Mouse (Mus musculus): Measurements from ENCODE around the gene Rps6kb2. TPM values are rescaled to one million over a fixed set of nuclear protein-coding genes. Genes with fewer than 3 reads are reported as not detected.

The Rps6kb2 gene
- polyA plus RNA-seq (2015; fragmentation: Nextera tagmentation; extraction: Ambion mirVana) = 22.1 and 23.0 TPM in 2 replicates

- ATAC-seq (peak; percentile 88), DNase-seq (peak; percentile 96)
- TF ChIP-seq CTCF (IDR thresholded peaks at IDR 0.05; ENCODE audit: low read depth) (no peak), EP300 (IDR thresholded peaks at IDR 0.05; ENCODE audit: low read depth) (peak; percentile 75)
- Histone ChIP-seq H3K36me3 (replicated peaks; ENCODE audit: insufficient read depth, low read length) (peaks cover 15% of the 10 kb centered on the region), H3K27ac (ENCODE audit: low read depth) (peak within 1 kb of the TSS; percentile 79), H3K4me2 (ENCODE audit: low read depth, low read length) (peak within 1 kb of the TSS; percentile 90), H3K9me3 (ENCODE audit: low read length) (no peaks in the 10 kb centered on the region), H3K4me1 (ENCODE audit: insufficient read depth) (peaks cover 24% of the 10 kb centered on the region), H3K27me3 (ENCODE audit: insufficient read depth, low read length) (no peaks in the 10 kb centered on the region), H3K4me3 (ENCODE audit: low read depth, low read length) (peak within 1 kb of the TSS; percentile 85), H3K9ac (replicated peaks) (peak within 1 kb of the TSS; percentile 88)
- WGBS (ENCODE audit: insufficient replicate concordance) = 6% methylated on average over 42 of the region's 42 CpGs
Measured at GRCm38 (mm10) chr19:4162646-4163542, at the start of gene Rps6kb2. Gene Rps6kb2, minus strand, starts transcription at chr19:4163354.

- H3K4me1 ChIP-seq (ENCODE audit: insufficient read depth) = peaks cover 34% of the 10 kb centered on the region
- WGBS (ENCODE audit: insufficient replicate concordance) = 52% methylated on average over 4 of the region's 4 CpGs
- H3K4me3 ChIP-seq (ENCODE audit: low read depth, low read length) = no peak overlapping the region
- DNase-seq = no peak
- no peak overlapping the region for H3K9ac ChIP-seq (replicated peaks)
- ATAC-seq = no peak
- no peak overlapping the region for H3K27ac ChIP-seq (ENCODE audit: low read depth)
- no peak overlapping the region for H3K4me2 ChIP-seq (ENCODE audit: low read depth, low read length)
- H3K9me3 ChIP-seq (ENCODE audit: low read length) = no peaks in the 10 kb centered on the region
- peaks cover 57% of the 10 kb centered on the region for H3K27me3 ChIP-seq (ENCODE audit: insufficient read depth, low read length)
- TF ChIP-seq CTCF (IDR thresholded peaks at IDR 0.05; ENCODE audit: low read depth) = no peak
- TF ChIP-seq EP300 (IDR thresholded peaks at IDR 0.05; ENCODE audit: low read depth) = no peak
- H3K36me3 ChIP-seq (replicated peaks; ENCODE audit: insufficient read depth, low read length) = no peaks in the 10 kb centered on the region
Measured at GRCm38 (mm10) chr19:4211891-4212588, 48.9 kb upstream of the Rps6kb2 start.

- no peak for TF ChIP-seq EP300 (IDR thresholded peaks at IDR 0.05; ENCODE audit: low read depth)
- no peak for TF ChIP-seq CTCF (IDR thresholded peaks at IDR 0.05; ENCODE audit: low read depth)
- DNase-seq = no peak
- Histone ChIP-seq H3K27ac (ENCODE audit: low read depth) (no peak overlapping the region), H3K4me1 (ENCODE audit: insufficient read depth) (peaks cover 9% of the 10 kb centered on the region), H3K9ac (replicated peaks) (no peak overlapping the region), H3K9me3 (ENCODE audit: low read length) (no peaks in the 10 kb centered on the region), H3K4me2 (ENCODE audit: low read depth, low read length) (no peak overlapping the region), H3K4me3 (ENCODE audit: low read depth, low read length) (no peak overlapping the region), H3K36me3 (replicated peaks; ENCODE audit: insufficient read depth, low read length) (no peaks in the 10 kb centered on the region), H3K27me3 (ENCODE audit: insufficient read depth, low read length) (peaks cover 22% of the 10 kb centered on the region)
- no peak for ATAC-seq
- WGBS (ENCODE audit: insufficient replicate concordance) = 74% methylated on average over 5 of the region's 5 CpGs
Measured at GRCm38 (mm10) chr19:4208563-4208962, 45.4 kb upstream of the Rps6kb2 start.

DNA sequence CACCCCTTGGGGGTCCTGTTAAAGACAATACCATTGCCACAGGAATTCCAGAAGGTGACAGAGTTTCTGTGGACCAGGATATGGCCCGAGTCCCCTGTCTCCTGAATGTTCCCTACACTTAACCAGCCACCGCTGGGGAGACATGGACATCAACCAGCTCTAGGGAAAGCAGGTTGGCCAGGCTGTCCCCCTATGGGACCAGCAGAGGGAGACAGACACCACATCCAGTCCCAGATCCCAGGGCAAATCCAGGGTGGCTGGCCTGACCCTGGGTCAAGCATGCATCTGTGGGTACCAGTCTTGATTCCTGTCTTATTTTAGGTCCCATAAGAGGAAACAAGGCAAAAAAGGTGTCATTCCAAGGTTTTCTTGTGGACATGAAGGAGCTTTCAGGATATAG is 43.8 kb upstream of the Rps6kb2 start:
- WGBS (ENCODE audit: insufficient replicate concordance) = 8% methylated on average over 2 of the region's 2 CpGs
- TF ChIP-seq CTCF (IDR thresholded peaks at IDR 0.05; ENCODE audit: low read depth) (peak; percentile 98), EP300 (IDR thresholded peaks at IDR 0.05; ENCODE audit: low read depth) (no peak)
- H3K27me3 ChIP-seq (ENCODE audit: insufficient read depth, low read length) = peaks cover 8% of the 10 kb centered on the region; the same call in 1 of the 2 replicates
- H3K4me3 ChIP-seq (ENCODE audit: low read depth, low read length) = no peak overlapping the region
- no peak overlapping the region for H3K4me2 ChIP-seq (ENCODE audit: low read depth, low read length)
- no peak overlapping the region for H3K27ac ChIP-seq (ENCODE audit: low read depth)
- DNase-seq (peak; percentile 82), ATAC-seq (peak; percentile 79)
- no peak overlapping the region for H3K9ac ChIP-seq (replicated peaks)
- no peaks in the 10 kb centered on the region for H3K9me3 ChIP-seq (ENCODE audit: low read length)
- peaks cover 17% of the 10 kb centered on the region for H3K4me1 ChIP-seq (ENCODE audit: insufficient read depth)
- H3K36me3 ChIP-seq (replicated peaks; ENCODE audit: insufficient read depth, low read length) = no peaks in the 10 kb centered on the region

DNA sequence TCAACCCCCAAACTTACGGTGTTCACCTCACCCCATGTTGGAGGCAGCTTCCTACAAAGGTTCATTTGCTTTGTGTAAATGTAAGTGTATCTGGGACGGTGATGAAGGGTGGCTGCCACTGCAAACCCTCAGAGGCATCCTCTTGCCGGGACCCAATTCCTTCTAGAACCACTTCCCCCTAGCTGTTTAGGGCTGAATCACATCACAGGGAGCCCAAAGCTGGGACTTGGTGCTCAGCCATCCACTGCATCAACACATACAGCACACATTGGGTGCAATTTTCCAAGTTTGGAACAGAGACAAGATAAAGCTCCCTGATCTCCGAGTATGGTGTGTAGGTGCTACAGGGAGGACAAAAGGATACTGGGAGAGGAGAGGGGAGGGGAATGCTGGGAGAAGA is 41.7 kb upstream of the Rps6kb2 start:
- H3K27ac ChIP-seq (ENCODE audit: low read depth) = no peak overlapping the region
- TF ChIP-seq EP300 (IDR thresholded peaks at IDR 0.05; ENCODE audit: low read depth) = no peak
- TF ChIP-seq CTCF (IDR thresholded peaks at IDR 0.05; ENCODE audit: low read depth) = peak; percentile 32
- WGBS (ENCODE audit: insufficient replicate concordance) = 53% methylated on average over 4 of the region's 4 CpGs
- no peak overlapping the region for H3K4me2 ChIP-seq (ENCODE audit: low read depth, low read length)
- no peaks in the 10 kb centered on the region for H3K36me3 ChIP-seq (replicated peaks; ENCODE audit: insufficient read depth, low read length)
- no peak for ATAC-seq
- no peak overlapping the region for H3K9ac ChIP-seq (replicated peaks)
- H3K4me3 ChIP-seq (ENCODE audit: low read depth, low read length) = no peak overlapping the region
- H3K9me3 ChIP-seq (ENCODE audit: low read length) = no peaks in the 10 kb centered on the region
- DNase-seq = no peak
- H3K27me3 ChIP-seq (ENCODE audit: insufficient read depth, low read length) = no peaks in the 10 kb centered on the region
- H3K4me1 ChIP-seq (ENCODE audit: insufficient read depth) = peaks cover 31% of the 10 kb centered on the region

All from liver, postnatal 0 days (tissue).